17 mouse cellular contexts compared by ENCODE assay signal in genomic region chr2:76861327-76861726, GRCm38 (mm10).
"Had no signal": no experiment of that assay in that cellular context is flagged by ENCODE, and none has a peak within 500 bp of the region (broad histone marks: within the 10 kb centered on the region; RNA-seq: fewer than 3 reads in every experiment).

No protein-coding gene starts in this region.

- DNase-seq: left cerebral cortex, postnatal 4 days; liver; liver, embryonic 13.5 days; liver, postnatal 0 days; lung, adult 18-20 months; lung, adult 2 months; lung, embryonic 14.5 days; lung, postnatal 10 days; lung, postnatal 14 days; lung, postnatal 36 days; lung, postnatal 4 days; midbrain, embryonic 14.5 days had no signal

- ATAC-seq: liver, embryonic 12.5 days; liver, postnatal 0 days; lung, postnatal 0 days; midbrain, embryonic 13.5 days; midbrain, embryonic 15.5 days; midbrain, embryonic 16.5 days had no signal
